Mouse (Mus musculus) cerebellum, adult 2 months (tissue): ENCODE results near the gene Ltb4r2. TPM values are rescaled to one million over a fixed set of nuclear protein-coding genes. Genes with fewer than 3 reads are reported as not detected.
"Not testable (repeated sequence)": the region's sequence is repeated elsewhere in the genome, so short reads cannot be mapped to it uniquely, and the experiment has no call there.

Source experiments
- DNase-seq, 2 experiments: peaks; one replicate each; pipeline ENCODE4 v3.0.0; 2021
- H3K27ac ChIP-seq: fragments of 200-500 bp; 2 replicates; pipeline ENCODE4 v1.5.1; 2012; ENCODE audit warnings: low read length, control low read depth, inconsistent platforms; ENCODE audit not compliant: insufficient read depth
- H3K27me3 ChIP-seq: fragments of 200-500 bp; 2 replicates; pipeline ENCODE4 v1.6.1; 2012; ENCODE audit warnings: inconsistent platforms, mild to moderate bottlenecking, low read length, moderate library complexity; ENCODE audit not compliant: control insufficient read depth, insufficient read depth
- H3K4me1 ChIP-seq: fragments of 200-500 bp; 2 replicates; pipeline ENCODE4 v1.6.1; 2011; ENCODE audit warnings: low read length; ENCODE audit not compliant: control insufficient read depth, insufficient read depth
- H3K4me3 ChIP-seq: fragments of 200-500 bp; replicated peaks from 2 replicates; pipeline ENCODE3; 2011; ENCODE audit warnings: mild to moderate bottlenecking, low read depth, low read length, control low read depth; ENCODE audit not compliant: insufficient read depth
- CTCF ChIP-seq: fragments of 200-500 bp; IDR thresholded peaks from 2 replicates; pipeline ENCODE4 v1.5.1; 2011; ENCODE audit warnings: low read depth, mild to moderate bottlenecking, control low read depth, low read length, moderate library complexity, borderline replicate concordance; ENCODE audit not compliant: insufficient read depth
- POLR2A ChIP-seq: fragments of 200-500 bp; IDR thresholded peaks from 2 replicates; pipeline ENCODE4 v1.6.1; 2011; ENCODE audit warnings: low read length, control low read depth, borderline replicate concordance; ENCODE audit not compliant: insufficient read depth
- WGBS: fragments of 180-500 bp; shearing (Covaris S2); methylation state at CpG from one replicate; pipeline ENCODE4 v1.1.7; 2018; 5-methylcytosine and 5-hydroxymethylcytosine counted together
- polyA plus RNA-seq: library from polyadenylated mRNA; depleted of rRNA; stranded (reverse); fragments of >200 nt; gene quantifications from 2 replicates; pipeline ENCODE4 v1.2.3, GENCODE M21; 2012

Ltb4r2 gene
- polyA plus RNA-seq, 1 experiment = 0.07 TPM

- 0 out of 2 replicates have a peak, but pooled peaks cover 4% of the 10 kb centered on the region for H3K4me1 ChIP-seq
- WGBS = 2% methylated on average over 48 of the region's 48 CpGs
- TF ChIP-seq CTCF (no peak), POLR2A (peak; percentile 64; the same call in 1 of the 2 replicates)
- peak within 1 kb of the TSS; percentile 13; the same call in 1 of the 2 replicates for H3K27ac ChIP-seq
- H3K27me3 ChIP-seq = no peaks in the 10 kb centered on the region
- H3K4me3 ChIP-seq = peak within 1 kb of the TSS; percentile 83
- DNase-seq = peak; percentile 86 to 87
Observed at GRCm38 (mm10) chr14:55745180-55745860, 15.9 kb upstream of the Ltb4r2 start, which contains the start of the genes Dhrs1 and Nop9. Dhrs1 (minus strand) TSS chr14:55745690. Nop9 (plus strand) TSS chr14:55745693.

- Histone ChIP-seq H3K27me3 (no peaks in the 10 kb centered on the region), H3K27ac (no peak overlapping the region), H3K4me1 (0 out of 2 replicates have a peak, but pooled peaks cover 4% of the 10 kb centered on the region), H3K4me3 (peak overlapping the region; percentile 83)
- no peak for DNase-seq
- TF ChIP-seq CTCF (no peak), POLR2A (no peak)
- WGBS = under 1% methylated on average over 31 of the region's 31 CpGs
Observed at GRCm38 (mm10) chr14:55745861-55746237, 15.4 kb upstream of the Ltb4r2 start.

- TF ChIP-seq CTCF (no peak), POLR2A (no peak)
- Histone ChIP-seq H3K4me3 (no peak overlapping the region), H3K27ac (no peak overlapping the region), H3K4me1 (0 out of 2 replicates have a peak, but pooled peaks cover 4% of the 10 kb centered on the region), H3K27me3 (no peaks in the 10 kb centered on the region)
- 89% methylated on average over 10 of the region's 10 CpGs for WGBS
- DNase-seq = no peak
Observed at GRCm38 (mm10) chr14:55747051-55747847, 14.0 kb upstream of the Ltb4r2 start.

GRCm38 (mm10) chr14:55757566-55757965 is 3.7 kb upstream of the Ltb4r2 start:
- no peaks in the 10 kb centered on the region for H3K27me3 ChIP-seq
- 86% methylated on average over 6 of the region's 6 CpGs for WGBS
- no peak overlapping the region for H3K27ac ChIP-seq
- no peak overlapping the region for H3K4me3 ChIP-seq
- DNase-seq = no peak
- no peak for TF ChIP-seq POLR2A
- no peak for TF ChIP-seq CTCF
- 0 out of 2 replicates have a peak, but pooled peaks cover 2% of the 10 kb centered on the region for H3K4me1 ChIP-seq

- TF ChIP-seq CTCF = peak; percentile 53; the same call in 1 of the 2 replicates
- no peak for TF ChIP-seq POLR2A
- no peak within 1 kb of the TSS for H3K4me3 ChIP-seq
- 0 out of 2 replicates have a peak, but pooled peaks cover 2% of the 10 kb centered on the region for H3K4me1 ChIP-seq
- 17% methylated on average over 8 of the region's 8 CpGs for WGBS
- H3K27ac ChIP-seq = no peak within 1 kb of the TSS
- DNase-seq = peak; percentile 36 to 39
- H3K27me3 ChIP-seq = no peaks in the 10 kb centered on the region
Observed at GRCm38 (mm10) chr14:55758363-55758784, 2.9 kb upstream of the Ltb4r2 start, which contains the start of gene Cideb. Cideb (minus strand) TSS chr14:55758458.

- H3K4me3 ChIP-seq, H3K4me1 ChIP-seq, H3K27me3 ChIP-seq, H3K27ac ChIP-seq: not testable (repeated sequence)
- peak; percentile 53 for TF ChIP-seq CTCF
- DNase-seq = peak; percentile 77 to 88
- 2% methylated on average over 6 of the region's 6 CpGs for WGBS
Observed at GRCm38 (mm10) chr14:55760156-55760555, 1.1 kb upstream of the Ltb4r2 start.

- no peaks in the 10 kb centered on the region for H3K27me3 ChIP-seq
- DNase-seq = peak; percentile 46 to 57
- peaks cover 5% of the 10 kb centered on the region; the same call in 1 of the 2 replicates for H3K4me1 ChIP-seq
- H3K4me3 ChIP-seq = peak overlapping the region; percentile 43
- no peak overlapping the region for H3K27ac ChIP-seq
- WGBS = 2% methylated on average over 77 of the region's 77 CpGs
- TF ChIP-seq CTCF (peak; percentile 22; the same call in 1 of the 2 replicates), POLR2A (no peak)
Observed at GRCm38 (mm10) chr14:55762001-55762821, 983 bp downstream of the Ltb4r2 start.
